Mouse (Mus musculus) erythroblast, embryonic 14.5 days (primary cell): Measurements from ENCODE around the gene Olfr690.

Source experiments
- GATA1 ChIP-seq: IDR thresholded peaks from 2 replicates; pipeline ENCODE4 v1.6.1; 2012; ENCODE audit warnings: low read length, inconsistent platforms, mixed read lengths
- TAL1 ChIP-seq: IDR thresholded peaks from 3 replicates; pipeline ENCODE4 v1.6.1; 2012; ENCODE audit warnings: low read length, inconsistent platforms, mixed read lengths

DNA sequence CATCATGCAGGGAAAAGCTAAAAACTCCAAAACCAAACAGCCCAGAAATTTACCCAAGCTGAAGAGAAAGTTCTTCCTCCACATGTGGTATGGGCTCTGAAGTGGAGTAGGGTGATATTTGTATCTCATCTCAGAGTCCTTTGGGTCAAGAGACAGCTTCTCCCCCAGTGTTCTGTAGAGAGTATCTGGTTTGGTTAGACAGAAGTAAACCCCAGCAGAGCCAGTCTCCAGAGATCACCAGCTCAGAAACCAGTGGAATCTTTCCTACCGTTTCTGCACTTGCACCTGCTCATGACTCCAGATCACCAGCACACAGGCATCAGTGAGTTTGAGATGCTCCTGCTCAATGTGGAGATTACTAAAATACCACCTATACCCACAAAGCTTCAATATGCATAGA is at the start of gene Olfr690:
- TF ChIP-seq GATA1, result no peak
- TF ChIP-seq TAL1, result no peak
